Mouse (Mus musculus) testis, postnatal 10 days (tissue): Measurements from ENCODE around the gene Slc12a8.
"Not testable (repeated sequence)": the region's sequence is repeated elsewhere in the genome, so short reads cannot be mapped to it uniquely, and the experiment has no call there.

Experiments used
- DNase-seq: peaks from one replicate; pipeline ENCODE4 v3.0.0; 2021; ENCODE audit warnings: low spot score

Slc12a8 gene

GRCm38 (mm10) chr16:33516807-33517565, at the start of gene Slc12a8:
Slc12a8 (plus strand) TSS chr16:33517328.
- DNase-seq: peak; percentile 62

- DNase-seq: no peak
Measured at GRCm38 (mm10) chr16:33467451-33467850, 49.7 kb upstream of the Slc12a8 start.

GRCm38 (mm10) chr16:33469973-33470372, 47.2 kb upstream of the Slc12a8 start:
- DNase-seq: no peak

GRCm38 (mm10) chr16:33474381-33474780, 42.7 kb upstream of the Slc12a8 start:
- DNase-seq: no peak

GRCm38 (mm10) chr16:33479926-33480325, 37.2 kb upstream of the Slc12a8 start:
- DNase-seq: no peak

- no peak for DNase-seq
Measured at GRCm38 (mm10) chr16:33481148-33481547, 36.0 kb upstream of the Slc12a8 start.

GRCm38 (mm10) chr16:33482309-33482708, 34.8 kb upstream of the Slc12a8 start:
- DNase-seq: no peak

- DNase-seq: no peak
Measured at GRCm38 (mm10) chr16:33487709-33488108, 29.4 kb upstream of the Slc12a8 start.

- DNase-seq: no peak
Measured at GRCm38 (mm10) chr16:33494374-33494773, 22.8 kb upstream of the Slc12a8 start.

- no peak for DNase-seq
Measured at GRCm38 (mm10) chr16:33508082-33508481, 9.0 kb upstream of the Slc12a8 start.

GRCm38 (mm10) chr16:33509231-33509630, 7.9 kb upstream of the Slc12a8 start:
- DNase-seq: not testable (repeated sequence)

GRCm38 (mm10) chr16:33510856-33511255, 6.3 kb upstream of the Slc12a8 start:
- not testable (repeated sequence) for DNase-seq

GRCm38 (mm10) chr16:33512555-33512954, 4.6 kb upstream of the Slc12a8 start:
- DNase-seq: no peak

GRCm38 (mm10) chr16:33517627-33518026, 499 bp downstream of the Slc12a8 start:
- no peak for DNase-seq

GRCm38 (mm10) chr16:33518236-33518635, 1.1 kb downstream of the Slc12a8 start:
- no peak for DNase-seq

GRCm38 (mm10) chr16:33519916-33520568, 2.9 kb downstream of the Slc12a8 start:
- DNase-seq: no peak

GRCm38 (mm10) chr16:33522516-33522915, 5.4 kb downstream of the Slc12a8 start:
- DNase-seq: no peak

- no peak for DNase-seq
Measured at GRCm38 (mm10) chr16:33523571-33523970, 6.4 kb downstream of the Slc12a8 start.

- no peak for DNase-seq
Measured at GRCm38 (mm10) chr16:33529502-33530454, 12.7 kb downstream of the Slc12a8 start.

GRCm38 (mm10) chr16:33531184-33531583, 14.1 kb downstream of the Slc12a8 start:
- no peak for DNase-seq

- no peak for DNase-seq
Measured at GRCm38 (mm10) chr16:33536456-33536855, 19.3 kb downstream of the Slc12a8 start.

- no peak for DNase-seq
Measured at GRCm38 (mm10) chr16:33537499-33538225, 20.5 kb downstream of the Slc12a8 start.
